Mouse (Mus musculus) cerebellum, postnatal 36 days (tissue): ENCODE results near the gene Gm44790.
"Not testable (repeated sequence)": the region's sequence is repeated elsewhere in the genome, so short reads cannot be mapped to it uniquely, and the experiment has no call there.

Experiments
- DNase-seq, 2 experiments: peaks; one replicate each; pipeline ENCODE4 v3.0.0; 2021 to 2022; ENCODE audit warnings: mixed read lengths in 2 of 2

Gm44790 gene

DNA sequence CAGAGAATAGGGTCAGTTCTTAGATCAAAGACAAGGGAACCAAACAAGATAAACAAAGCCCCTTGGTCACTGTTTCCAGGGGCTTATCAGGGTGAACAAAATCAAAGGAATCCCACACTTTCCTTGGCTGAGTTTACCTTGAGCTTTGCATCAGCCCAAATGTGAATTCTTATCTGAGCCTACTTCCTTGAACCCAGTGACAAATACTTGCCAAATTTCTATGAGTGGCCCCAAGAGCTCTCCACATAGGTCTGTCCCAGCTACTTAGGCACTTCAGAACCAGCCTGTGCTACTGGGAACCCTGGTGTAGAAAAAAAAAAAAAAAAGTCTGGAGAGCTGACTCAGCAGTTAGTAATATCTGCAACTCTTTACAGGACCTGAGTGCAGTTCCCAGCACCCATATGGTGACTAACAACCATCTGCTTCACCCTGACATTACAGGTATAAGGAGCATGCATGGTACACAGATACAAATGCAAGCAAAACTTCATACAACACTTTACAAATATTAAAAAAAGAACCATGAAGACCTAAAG is 48.3 kb downstream of the Gm44790 start:
- no peak for DNase-seq

- DNase-seq: no peak
These were observed 49.2 kb downstream of the Gm44790 start for GRCm38 (mm10) chr6:86475462-86476167.

DNA sequence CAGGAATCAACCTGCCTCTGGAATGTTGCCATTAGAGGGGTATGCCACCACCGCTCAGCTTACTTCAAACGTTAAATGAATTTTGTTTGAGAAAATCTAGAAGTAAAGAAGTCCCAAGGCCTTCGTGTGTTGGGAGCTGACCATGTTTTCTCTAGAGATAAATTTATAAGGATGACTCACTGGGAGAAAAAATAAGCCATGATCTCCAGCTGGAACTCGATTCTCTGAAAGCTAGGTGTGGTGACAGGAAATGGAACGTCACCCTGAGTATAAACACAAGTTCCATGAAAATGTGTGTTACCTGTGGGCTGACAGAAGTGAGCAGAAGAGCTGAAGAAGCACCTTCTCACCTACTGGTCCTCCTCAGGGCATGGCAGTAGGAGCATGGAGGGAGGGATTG is 50.5 kb downstream of the Gm44790 start:
- DNase-seq: no peak

GRCm38 (mm10) chr6:86479311-86479710 is 52.9 kb downstream of the Gm44790 start:
- DNase-seq: peak in 1 of 2 experiments; percentile 14

DNA sequence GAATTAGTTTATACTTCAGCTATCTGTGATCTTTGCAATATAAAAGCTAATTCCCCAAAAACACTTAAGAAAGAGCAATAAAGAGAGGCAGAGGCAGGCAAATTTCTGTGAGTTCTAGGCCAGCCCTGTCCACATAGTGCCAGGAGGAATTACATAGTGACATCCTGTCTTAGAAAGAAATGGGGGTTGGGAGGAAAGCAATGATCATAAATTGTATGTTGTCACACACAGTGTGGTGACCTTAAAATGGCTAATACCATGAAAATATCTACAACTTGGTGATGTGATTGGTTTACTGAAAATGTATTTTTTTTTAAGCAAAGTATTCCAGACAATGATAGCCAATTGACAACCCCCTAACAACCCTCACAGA is 53.3 kb downstream of the Gm44790 start:
- DNase-seq: no peak

GRCm38 (mm10) chr6:86480189-86480831 is 53.9 kb downstream of the Gm44790 start:
- DNase-seq: peak; percentile 26 to 45

DNA sequence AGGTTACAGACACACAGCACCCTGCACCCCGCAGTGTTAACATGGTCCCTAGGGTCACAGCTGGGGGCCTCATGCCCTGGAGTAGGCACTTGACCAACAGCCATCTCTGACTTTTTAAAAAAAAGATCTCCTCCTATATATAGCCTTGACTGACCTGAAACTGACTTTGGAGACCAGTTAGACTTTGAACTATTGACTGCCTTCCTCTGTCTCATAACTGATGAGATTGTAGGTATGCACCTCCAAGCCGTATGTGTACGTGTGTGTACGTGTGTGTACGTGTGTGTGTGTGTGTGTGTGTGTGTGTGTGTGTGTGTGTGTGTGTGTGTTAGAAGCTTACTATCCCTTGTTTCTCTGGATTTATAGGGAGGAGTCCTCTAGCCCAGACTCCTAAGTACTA is 55.4 kb downstream of the Gm44790 start:
- DNase-seq: no peak

- no peak for DNase-seq
These were observed 59.6 kb downstream of the Gm44790 start for GRCm38 (mm10) chr6:86485943-86486640.

DNA sequence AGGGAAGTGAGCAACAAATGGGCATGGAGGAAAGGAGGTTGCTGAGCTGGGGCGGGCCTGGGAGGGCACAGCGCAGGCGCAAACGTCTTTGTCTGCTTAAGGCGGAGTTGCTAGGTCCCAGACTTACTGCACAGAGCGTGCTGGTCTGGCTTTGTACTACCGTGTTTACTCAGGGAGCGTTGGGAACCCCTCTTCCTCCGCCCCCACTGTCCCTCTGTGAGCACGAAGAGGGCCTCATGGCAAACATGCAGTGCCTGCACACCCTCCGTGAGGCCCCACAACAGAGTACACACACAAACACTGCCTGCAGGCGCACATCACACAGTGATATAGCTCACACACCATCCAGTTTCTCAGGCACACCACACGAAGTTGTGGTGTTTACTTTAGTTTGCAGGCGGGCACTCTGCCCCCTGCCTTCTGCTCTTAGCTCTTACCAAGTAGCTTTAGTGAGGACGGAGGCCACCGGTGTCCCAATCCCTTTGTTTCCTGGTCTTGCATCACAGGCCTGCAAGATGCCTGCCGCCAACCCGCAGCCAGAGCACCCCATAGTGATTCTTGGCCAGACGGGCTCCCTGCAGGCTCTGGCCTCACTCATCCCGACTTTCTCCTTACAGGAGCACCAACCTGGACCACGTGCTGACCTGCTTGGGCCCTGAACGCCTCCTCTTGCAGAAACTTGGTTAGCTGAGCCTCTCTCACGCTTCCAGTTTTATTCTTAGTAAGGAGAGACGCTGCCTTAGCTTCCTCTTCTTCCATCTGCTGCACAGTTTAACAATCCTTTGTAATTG is 61.1 kb downstream of the Gm44790 start:
- DNase-seq: peak; percentile 62 to 68

GRCm38 (mm10) chr6:86488149-86488485 is 61.7 kb downstream of the Gm44790 start:
- DNase-seq: peak; percentile 24 to 33

DNA sequence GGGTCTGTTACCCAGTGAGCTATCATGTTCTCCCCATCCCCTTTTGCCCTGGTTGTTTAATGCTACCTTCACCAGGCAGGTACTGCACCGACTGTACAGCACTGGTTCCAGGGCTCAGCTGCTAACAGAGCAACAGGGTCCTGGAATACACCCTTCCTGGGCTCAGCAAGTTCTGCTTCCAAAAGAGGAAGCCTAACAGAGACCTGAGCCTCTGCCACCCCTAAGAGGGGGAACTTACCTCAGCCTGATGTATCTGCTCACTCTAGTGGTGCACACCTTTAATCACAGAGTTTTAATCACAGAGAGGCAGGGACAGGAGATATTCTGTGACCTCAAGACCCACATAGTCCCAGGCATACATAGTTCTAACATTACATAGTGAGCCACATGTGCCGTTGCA is 63.5 kb downstream of the Gm44790 start:
- DNase-seq: no peak

DNA sequence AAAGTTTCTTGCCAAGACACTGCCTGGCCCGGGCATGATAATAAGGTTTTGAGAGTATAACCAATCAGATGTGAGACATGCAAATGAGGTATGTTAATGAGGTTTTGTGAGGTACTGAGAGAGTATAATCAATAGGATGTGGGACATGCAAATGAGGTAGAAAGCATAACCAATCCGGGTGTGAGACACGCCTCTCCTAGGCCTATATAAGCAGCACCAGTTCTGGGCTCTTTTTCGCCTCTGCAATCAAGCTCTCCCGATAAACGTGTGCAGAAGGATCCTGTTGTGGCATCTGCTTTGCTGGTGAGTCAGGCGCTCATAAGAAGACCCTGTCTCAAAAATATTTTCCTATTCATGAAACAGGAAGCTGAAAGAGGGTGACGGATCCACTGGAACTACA is 64.0 kb downstream of the Gm44790 start:
- DNase-seq: not testable (repeated sequence)

DNA sequence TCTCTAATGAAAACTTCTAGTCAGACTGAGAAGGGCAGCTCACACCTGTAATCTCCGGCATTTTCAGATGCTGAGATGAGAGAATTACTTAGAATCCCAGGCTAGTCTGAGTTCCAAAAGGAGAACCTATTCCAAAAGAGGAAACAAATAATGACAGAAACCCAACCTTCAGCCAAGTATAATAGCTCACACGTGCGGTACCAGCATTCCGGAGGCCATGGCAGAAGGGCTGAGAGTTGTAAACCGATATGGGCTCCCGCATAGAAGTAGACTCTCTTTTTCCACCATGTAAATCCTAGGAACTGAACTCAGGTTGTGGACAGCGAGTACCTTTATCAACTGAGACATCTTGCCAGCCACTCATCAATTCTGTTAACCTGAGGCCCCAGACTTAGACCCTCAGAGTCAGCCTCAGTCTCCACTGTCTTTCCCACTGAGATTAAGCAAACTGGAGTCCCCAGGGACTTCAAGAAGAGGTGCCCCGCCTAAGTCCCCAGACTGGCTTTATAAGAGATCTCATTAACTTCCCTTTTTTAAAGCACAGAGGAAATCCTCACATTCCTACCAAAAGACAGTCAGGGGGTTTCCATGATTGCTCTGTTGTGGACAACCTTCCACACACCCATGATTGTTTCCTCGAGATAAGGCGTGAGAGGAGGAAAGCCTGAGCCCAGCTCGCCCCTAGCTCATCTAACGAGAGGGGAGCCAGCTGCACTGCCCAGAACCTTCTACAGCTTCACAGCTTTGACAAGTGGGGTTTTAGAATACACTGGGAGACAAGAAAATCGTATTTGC is 67.2 kb downstream of the Gm44790 start:
- DNase-seq: no peak

- DNase-seq: no peak
These were observed 68.3 kb downstream of the Gm44790 start for GRCm38 (mm10) chr6:86494767-86495166.
